In the genomic region with DNA sequence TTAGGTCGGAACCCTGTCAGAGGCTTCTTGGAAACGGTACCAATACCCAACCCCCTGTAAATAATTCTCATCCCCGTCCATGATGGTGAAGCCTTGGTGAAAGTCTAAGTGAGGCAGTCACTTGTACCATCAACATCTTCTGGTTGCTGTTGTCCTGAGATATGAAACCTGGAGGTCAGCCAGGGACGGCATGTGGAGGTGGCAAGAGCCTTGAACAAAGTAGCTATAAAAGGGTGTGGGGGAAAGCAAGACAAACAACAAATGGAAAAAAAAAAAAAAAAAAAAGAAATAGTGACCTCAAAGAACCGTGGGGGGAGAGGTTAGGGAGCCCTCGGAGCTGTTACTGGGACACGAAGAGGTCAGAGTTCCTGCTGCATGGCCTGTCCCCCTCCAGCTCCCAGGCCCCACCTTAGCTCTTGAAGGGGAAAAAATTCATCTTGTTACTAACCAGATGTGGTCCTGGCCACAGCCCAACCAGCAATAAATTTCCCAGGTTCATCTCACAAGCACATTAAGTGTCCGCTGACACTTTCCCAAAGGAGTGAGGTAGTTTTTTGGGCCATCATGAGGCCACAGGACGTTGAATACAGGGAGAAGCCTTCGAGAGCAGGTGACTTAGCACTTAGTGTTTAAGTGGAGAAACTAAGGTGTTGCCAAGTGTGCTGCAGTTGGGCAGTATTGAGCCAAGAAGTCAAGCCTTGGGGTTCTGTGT, we compare ENCODE assay signal across 18 mouse cellular contexts. TPM values are rescaled to one million over a fixed set of nuclear protein-coding genes. Genes with fewer than 3 reads are reported as not detected.
DNase-seq lines count a peak whose midpoint lies in the region; ATAC-seq and TF ChIP-seq lines count a peak whose summit lies in the region.
"Had no signal": no experiment of that assay in that cellular context is flagged by ENCODE, and none has a peak within 500 bp of the region (broad histone marks: within the 10 kb centered on the region; RNA-seq: fewer than 3 reads in every experiment).

No protein-coding gene starts in this region.

- no peak overlapping the region for H3K4me3 ChIP-seq in kidney, adult 2 months (ENCODE audit: insufficient read depth, low read depth, low read length)
- no peak overlapping the region for H3K4me3 ChIP-seq in kidney, embryonic 15.5 days (replicated peaks)
- H3K4me3 ChIP-seq in left cerebral cortex, adult 2 months = no peak overlapping the region
- H3K4me3 ChIP-seq: embryonic facial prominence, embryonic 10.5 days; limb, embryonic 12.5 days; midbrain, embryonic 15.5 days had no signal

- H3K27ac ChIP-seq in kidney, adult 2 months (ENCODE audit: insufficient read depth, low read depth, low read length) = no peak overlapping the region
- no peak overlapping the region for H3K27ac ChIP-seq in kidney, embryonic 15.5 days
- H3K27ac ChIP-seq in left cerebral cortex, adult 2 months = no peak overlapping the region
- H3K27ac ChIP-seq: embryonic facial prominence, embryonic 10.5 days; limb, embryonic 12.5 days; macrophage; midbrain, embryonic 15.5 days had no signal

- no peak for TF ChIP-seq POLR2A in kidney, adult 2 months (IDR thresholded peaks at IDR 0.05; ENCODE audit: low read depth, low read length)

- H3K36me3 ChIP-seq in kidney, adult 2 months (ENCODE audit: control insufficient read depth, insufficient read depth, low read length) = no peaks in the 10 kb centered on the region
- no peaks in the 10 kb centered on the region for H3K36me3 ChIP-seq in kidney, embryonic 15.5 days
- H3K36me3 ChIP-seq: embryonic facial prominence, embryonic 10.5 days; limb, embryonic 12.5 days; midbrain, embryonic 15.5 days had no signal

- no peak overlapping the region for H3K9ac ChIP-seq in kidney, embryonic 15.5 days
- H3K9ac ChIP-seq: limb, embryonic 12.5 days; midbrain, embryonic 15.5 days had no signal

- H3K9me3 ChIP-seq in kidney, embryonic 15.5 days (replicated peaks) = no peaks in the 10 kb centered on the region
- H3K9me3 ChIP-seq: embryonic facial prominence, embryonic 10.5 days; limb, embryonic 12.5 days; midbrain, embryonic 15.5 days had no signal

- H3K4me2 ChIP-seq in kidney, embryonic 15.5 days = no peak overlapping the region
- H3K4me2 ChIP-seq: limb, embryonic 12.5 days; midbrain, embryonic 15.5 days had no signal

- no peaks in the 10 kb centered on the region for H3K27me3 ChIP-seq in kidney, adult 2 months (replicated peaks; ENCODE audit: control insufficient read depth, insufficient read depth, low read length)
- no peaks in the 10 kb centered on the region for H3K27me3 ChIP-seq in kidney, embryonic 15.5 days
- H3K27me3 ChIP-seq: limb, embryonic 12.5 days; midbrain, embryonic 15.5 days; Patski had no signal

- ATAC-seq in kidney, embryonic 15.5 days (replicated peaks; ENCODE audit: low FRiP score) = no peak
- ATAC-seq in megakaryocyte-erythroid progenitor cell, adult 5-6 weeks (replicated peaks; ENCODE audit: low FRiP score, low TSS enrichment, poor library complexity, severe bottlenecking) = peak; percentile 91
- ATAC-seq: midbrain, embryonic 15.5 days; Patski had no signal

- intact Hi-C loops in left cerebral cortex, postnatal 25 days (cut with DNase I) = no loop called here
- intact Hi-C loops in left cerebral cortex, adult 2 months (cut with DNase I) = no loop called here

- WGBS in kidney, adult 2 months = 47% methylated on average over 10 of the region's 10 CpGs
- WGBS in kidney, embryonic 15.5 days = 27% methylated on average over 10 of the region's 10 CpGs

- no peak for TF ChIP-seq CTCF in kidney, adult 2 months (conservative IDR thresholded peaks at IDR 0.05; ENCODE audit: insufficient read depth, insufficient read length, low read depth, low read length)
- no peak for TF ChIP-seq CTCF in left cerebral cortex, adult 2 months (IDR thresholded peaks at IDR 0.05)

- no peaks in the 10 kb centered on the region for H3K4me1 ChIP-seq in kidney, adult 2 months (ENCODE audit: control insufficient read depth, insufficient read depth, low read length)
- H3K4me1 ChIP-seq in kidney, embryonic 15.5 days = peaks cover 10% of the 10 kb centered on the region; the same call in 1 of the 2 replicates
- H3K4me1 ChIP-seq: embryonic facial prominence, embryonic 10.5 days; midbrain, embryonic 15.5 days had no signal

- DNase-seq in kidney, adult 2 months = peak; percentile 12
- peak; percentile 71 for DNase-seq in spleen, adult 12 weeks (ENCODE audit: low spot score)
- DNase-seq in spleen, adult 18-20 months = no peak
- no peak for DNase-seq in left cerebral cortex, postnatal 25 days (ENCODE audit: low spot score in 2 of 2)
- no peak for DNase-seq in left cerebral cortex, adult 2 months (ENCODE audit: extremely low spot score in 1 of 2, low spot score in 2 of 2)
- DNase-seq: gastrocnemius, postnatal 36 days; heart, postnatal 36 days; layer of hippocampus, adult 9-11 months; lung, adult 18-20 months; retina, postnatal 1 day; thymus, adult 2 months had no signal

RNA-seq across cellular contexts. Expression of a gene that starts 53.4 kb away (rescaled TPM):
- 4.0 TPM in 2 replicates for polyA plus RNA-seq in kidney, adult 2 months (2012; rRNA removed)
- polyA plus RNA-seq in kidney, embryonic 15.5 days (2015; fragmentation: Nextera tagmentation; extraction: Ambion mirVana) = 14.8 and 14.9 TPM in 2 replicates
- 4.9 and 17.9 TPM in 2 replicates for total RNA-seq in megakaryocyte-erythroid progenitor cell, adult 5-6 weeks (2014; fragmentation: Nextera tagmentation)
- total RNA-seq in megakaryocyte-erythroid progenitor cell, adult 5-6 weeks (2017) = 26.6 and 35.6 TPM in 2 replicates
- 1 to 10 TPM; 6.4 to 6.5 TPM for total RNA-seq in left cerebral cortex, postnatal 25 days (2021)
- 1 to 10 TPM; 6.0 to 7.0 TPM for total RNA-seq in left cerebral cortex, adult 2 months (2021)
- polyA plus RNA-seq: macrophage had no signal

Comparison
In these comparisons a context has a peak if more than half of its experiments do, and no peak if none do; other contexts are left out.
1. DNase-seq: peak in kidney, adult 2 months (single experiment) and spleen, adult 12 weeks (single experiment); none in spleen, adult 18-20 months (0 of 2), left cerebral cortex, postnatal 25 days (0 of 2) and left cerebral cortex, adult 2 months (0 of 2).